Mouse (Mus musculus) hindbrain, embryonic 15.5 days (tissue): Measurements from ENCODE around the gene Cdc6. TPM values are rescaled to one million over a fixed set of nuclear protein-coding genes. Genes with fewer than 3 reads are reported as not detected.
"Not testable (repeated sequence)": the region's sequence is repeated elsewhere in the genome, so short reads cannot be mapped to it uniquely, and the experiment has no call there.

Source experiments
- ATAC-seq: fragments of 200-750 bp; cut with Nextera tagmentation; 2 replicates; pipeline ENCODE4 v1.8.0; 2017; ENCODE audit warnings: low read depth, moderate number of reproducible peaks, moderate TSS enrichment; ENCODE audit not compliant: low FRiP score
- H3K27ac ChIP-seq: fragments of 300-500 bp; sonication (generic); replicated peaks from 2 replicates; pipeline ENCODE4 v1.5.1; 2015; ENCODE audit warnings: mild to moderate bottlenecking, inconsistent platforms
- H3K27me3 ChIP-seq: fragments of 300-500 bp; sonication (generic); 2 replicates; pipeline ENCODE4 v1.6.1; 2015; ENCODE audit warnings: control low read depth, inconsistent platforms
- H3K36me3 ChIP-seq: fragments of 300-500 bp; sonication (generic); 2 replicates; pipeline ENCODE4 v1.6.1; 2015; ENCODE audit warnings: control low read depth, inconsistent platforms
- H3K4me1 ChIP-seq: fragments of 300-500 bp; sonication (generic); replicated peaks from 2 replicates; pipeline ENCODE4 v1.6.1; 2015; ENCODE audit warnings: control low read depth, inconsistent platforms
- H3K4me2 ChIP-seq: fragments of 300-500 bp; sonication (generic); 2 replicates; pipeline ENCODE4 v1.6.1; 2015; ENCODE audit warnings: moderate library complexity, mild to moderate bottlenecking, inconsistent platforms
- H3K4me3 ChIP-seq: fragments of 300-500 bp; sonication (generic); 2 replicates; pipeline ENCODE4 v1.5.1; 2015; ENCODE audit warnings: mild to moderate bottlenecking, inconsistent platforms
- H3K9ac ChIP-seq: fragments of 300-500 bp; sonication (generic); 2 replicates; pipeline ENCODE4 v1.6.1; 2015; ENCODE audit warnings: inconsistent platforms
- H3K9me3 ChIP-seq: fragments of 300-500 bp; sonication (generic); 2 replicates; pipeline ENCODE4 v1.6.1; 2016; ENCODE audit warnings: control low read depth, inconsistent platforms
- WGBS: fragments of 180-500 bp; shearing (Covaris S2); methylation state at CpG from one replicate; pipeline ENCODE4 v1.1.7; 2015; 5-methylcytosine and 5-hydroxymethylcytosine counted together
- polyA plus RNA-seq: library from polyadenylated mRNA; unstranded; fragments of >200 nt; fragmentation: Nextera tagmentation; extraction: Ambion mirVana; gene quantifications from 2 replicates; pipeline ENCODE4 v1.2.1, GENCODE M21; 2015

The Cdc6 gene
- polyA plus RNA-seq, 1 experiment from 2014 or later = 5.5 TPM

- Histone ChIP-seq H3K27ac (peak within 1 kb of the TSS; percentile 71; the same call in 1 of the 2 replicates), H3K9me3 (no peaks in the 10 kb centered on the region), H3K27me3 (no peaks in the 10 kb centered on the region), H3K36me3 (no peaks in the 10 kb centered on the region), H3K4me3 (peak within 1 kb of the TSS; percentile 55), H3K4me2 (peak within 1 kb of the TSS; percentile 82), H3K9ac (peak within 1 kb of the TSS; percentile 63), H3K4me1 (peaks cover 91% of the 10 kb centered on the region)
- ATAC-seq = peak; percentile 35; the same call in 1 of the 2 replicates
- WGBS = 10% methylated on average over 21 of the region's 21 CpGs
These were observed 20.0 kb downstream of the Cdc6 start, which contains the start of gene Rara for GRCm38 (mm10) chr11:98927438-98928076. Rara (plus strand) TSS chr11:98927818.

- H3K4me2 ChIP-seq = peak overlapping the region; percentile 82
- peak overlapping the region; percentile 65; the same call in 1 of the 2 replicates for H3K27ac ChIP-seq
- H3K9me3 ChIP-seq = no peaks in the 10 kb centered on the region
- no peaks in the 10 kb centered on the region for H3K36me3 ChIP-seq
- H3K4me3 ChIP-seq = peak overlapping the region; percentile 55
- peak; percentile 4; the same call in 1 of the 2 replicates for ATAC-seq
- H3K27me3 ChIP-seq = no peaks in the 10 kb centered on the region
- peaks cover 91% of the 10 kb centered on the region for H3K4me1 ChIP-seq
- H3K9ac ChIP-seq = peak overlapping the region; percentile 63
- WGBS = 11% methylated on average over 12 of the region's 12 CpGs
These were observed 20.7 kb downstream of the Cdc6 start for GRCm38 (mm10) chr11:98928186-98928893.

GRCm38 (mm10) chr11:98929503-98929902, 21.9 kb downstream of the Cdc6 start:
- no peak for ATAC-seq
- H3K4me3 ChIP-seq = peak overlapping the region; percentile 55

GRCm38 (mm10) chr11:98930127-98930601, 22.6 kb downstream of the Cdc6 start:
- Histone ChIP-seq H3K9ac (peak overlapping the region; percentile 37; the same call in 1 of the 2 replicates), H3K27ac (peak overlapping the region; percentile 65), H3K9me3 (no peaks in the 10 kb centered on the region), H3K27me3 (no peaks in the 10 kb centered on the region), H3K4me1 (peaks cover 78% of the 10 kb centered on the region), H3K36me3 (no peaks in the 10 kb centered on the region), H3K4me2 (peak overlapping the region; percentile 82), H3K4me3 (peak overlapping the region; percentile 55; the same call in 1 of the 2 replicates)
- no peak for ATAC-seq
- 45% methylated on average over 7 of the region's 7 CpGs for WGBS

More at GRCm38 (mm10) chr11:98929503-98929902, 21.9 kb downstream of the Cdc6 start:
- Histone ChIP-seq H3K27me3 (no peaks in the 10 kb centered on the region), H3K36me3 (no peaks in the 10 kb centered on the region), H3K9ac (peak overlapping the region; percentile 37), H3K9me3 (no peaks in the 10 kb centered on the region), H3K27ac (peak overlapping the region; percentile 65), H3K4me2 (peak overlapping the region; percentile 82), H3K4me1 (peaks cover 84% of the 10 kb centered on the region)
- WGBS = 5% methylated on average over 9 of the region's 9 CpGs

- Histone ChIP-seq H3K27me3 (no peaks in the 10 kb centered on the region), H3K9me3 (no peaks in the 10 kb centered on the region), H3K4me1 (peaks cover 72% of the 10 kb centered on the region), H3K9ac (no peak overlapping the region; the same call in 1 of the 2 replicates), H3K4me3 (no peak overlapping the region), H3K4me2 (no peak overlapping the region), H3K27ac (peak overlapping the region; percentile 65), H3K36me3 (no peaks in the 10 kb centered on the region)
- ATAC-seq = no peak
- WGBS = 38% methylated on average over 10 of the region's 10 CpGs
These were observed 23.3 kb downstream of the Cdc6 start for GRCm38 (mm10) chr11:98930773-98931512.

- 24% methylated on average over 7 of the region's 7 CpGs for WGBS
- H3K4me3 ChIP-seq = no peak overlapping the region
- no peaks in the 10 kb centered on the region for H3K27me3 ChIP-seq
- H3K4me1 ChIP-seq = peaks cover 73% of the 10 kb centered on the region
- no peak for ATAC-seq
- H3K27ac ChIP-seq = peak overlapping the region; percentile 65
- H3K4me2 ChIP-seq = no peak overlapping the region
- no peaks in the 10 kb centered on the region for H3K9me3 ChIP-seq
- no peaks in the 10 kb centered on the region for H3K36me3 ChIP-seq
- H3K9ac ChIP-seq = peak overlapping the region; percentile 1; the same call in 1 of the 2 replicates
These were observed 24.1 kb downstream of the Cdc6 start for GRCm38 (mm10) chr11:98931513-98932292.

- Histone ChIP-seq H3K4me3 (no peak overlapping the region), H3K27me3 (no peaks in the 10 kb centered on the region), H3K9me3 (no peaks in the 10 kb centered on the region), H3K9ac (no peak overlapping the region), H3K4me1 (peaks cover 73% of the 10 kb centered on the region), H3K27ac (no peak overlapping the region), H3K36me3 (no peaks in the 10 kb centered on the region), H3K4me2 (peak overlapping the region; percentile 9)
- WGBS = 35% methylated on average over 19 of the region's 19 CpGs
- ATAC-seq = no peak
These were observed 24.9 kb downstream of the Cdc6 start for GRCm38 (mm10) chr11:98932293-98933091.

GRCm38 (mm10) chr11:98933151-98933550, 25.6 kb downstream of the Cdc6 start:
- peak overlapping the region; percentile 9 for H3K4me2 ChIP-seq
- no peak overlapping the region for H3K4me3 ChIP-seq
- no peak overlapping the region for H3K9ac ChIP-seq
- no peaks in the 10 kb centered on the region for H3K36me3 ChIP-seq
- H3K27ac ChIP-seq = no peak overlapping the region
- WGBS = 40% methylated on average over 9 of the region's 9 CpGs
- no peaks in the 10 kb centered on the region for H3K27me3 ChIP-seq
- no peak for ATAC-seq
- no peaks in the 10 kb centered on the region for H3K9me3 ChIP-seq
- peaks cover 73% of the 10 kb centered on the region for H3K4me1 ChIP-seq

- WGBS = 92% methylated on average over 2 of the region's 2 CpGs
- H3K4me1 ChIP-seq = peaks cover 73% of the 10 kb centered on the region
- H3K27ac ChIP-seq, H3K4me3 ChIP-seq, H3K4me2 ChIP-seq, H3K9ac ChIP-seq, ATAC-seq, H3K9me3 ChIP-seq, H3K27me3 ChIP-seq, H3K36me3 ChIP-seq: not testable (repeated sequence)
These were observed 26.2 kb downstream of the Cdc6 start for GRCm38 (mm10) chr11:98933847-98934246.

GRCm38 (mm10) chr11:98934367-98934766, 26.8 kb downstream of the Cdc6 start:
- H3K9ac ChIP-seq = no peak overlapping the region
- ATAC-seq = no peak
- 90% methylated on average over 3 of the region's 3 CpGs for whole genome bisulfite sequencing
- H3K36me3 ChIP-seq = no peaks in the 10 kb centered on the region
- no peak overlapping the region for H3K4me2 ChIP-seq
- no peak overlapping the region for H3K4me3 ChIP-seq
- H3K27ac ChIP-seq = no peak overlapping the region
- no peaks in the 10 kb centered on the region for H3K27me3 ChIP-seq
- no peaks in the 10 kb centered on the region for H3K9me3 ChIP-seq
- peaks cover 73% of the 10 kb centered on the region for H3K4me1 ChIP-seq
